Mouse (Mus musculus) right cerebral cortex, postnatal 10 days (tissue): ENCODE measurements at regions not wholly inside any gene's neighbourhood (a gene's known extent, or its start where the extent isn't known, plus 50 kb on each side); places are given as distances from the start of the nearest gene placed in this dataset.

ENCODE experiments used
- DNase-seq, 2 experiments: peaks; one replicate each; pipeline ENCODE4 v3.0.0; 2021; ENCODE audit warnings: low spot score in 2 of 2

- no peak for DNase-seq
These were observed 144.2 kb downstream of the Ptger3 start for GRCm38 (mm10) chr3:157710790-157711381.

GRCm38 (mm10) chr3:157699961-157700360 lies 133.3 kb downstream of the Ptger3 start:
- no peak for DNase-seq

GRCm38 (mm10) chr3:157698529-157698928 lies 131.8 kb downstream of the Ptger3 start:
- DNase-seq, result no peak

- no peak for DNase-seq
These were observed 128.7 kb downstream of the Ptger3 start for GRCm38 (mm10) chr3:157695128-157696075.
